Mouse (Mus musculus) hindlimb bud, embryonic 11.5 days (tissue): ENCODE data around the gene Alg1.
A peak's percentile ranks its signal among the peaks of the same experiment; 100 is the strongest.

Experiments used
- DNase-seq: peaks from one replicate; pipeline ENCODE4 v3.0.0-alpha.2; 2012; ENCODE audit warnings: low read depth, low spot score; ENCODE audit errors: extremely low spot score

The Alg1 gene

GRCm38 (mm10) chr16:5232982-5233381 lies 439 bp upstream of the Alg1 start:
- no peak for DNase-seq

DNA sequence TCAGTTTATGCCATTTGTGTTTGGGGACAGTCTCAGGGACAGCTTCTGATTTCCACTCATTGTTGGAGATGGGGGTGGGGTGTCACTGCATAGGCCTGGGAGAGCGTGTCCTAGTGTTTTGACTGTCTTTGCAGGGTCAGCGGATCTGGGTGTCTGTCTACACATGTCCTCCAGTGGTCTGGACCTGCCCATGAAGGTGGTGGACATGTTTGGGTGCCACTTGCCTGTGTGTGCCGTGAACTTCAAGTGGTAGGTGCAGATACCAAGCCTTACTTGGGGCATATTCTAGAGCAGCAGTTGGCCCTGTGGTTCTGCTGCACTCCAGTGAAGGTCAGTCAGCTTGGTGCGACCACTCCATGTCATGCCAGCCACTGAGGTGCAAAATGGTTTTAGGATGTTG lies 8.9 kb downstream of the Alg1 start:
- no peak for DNase-seq

DNA sequence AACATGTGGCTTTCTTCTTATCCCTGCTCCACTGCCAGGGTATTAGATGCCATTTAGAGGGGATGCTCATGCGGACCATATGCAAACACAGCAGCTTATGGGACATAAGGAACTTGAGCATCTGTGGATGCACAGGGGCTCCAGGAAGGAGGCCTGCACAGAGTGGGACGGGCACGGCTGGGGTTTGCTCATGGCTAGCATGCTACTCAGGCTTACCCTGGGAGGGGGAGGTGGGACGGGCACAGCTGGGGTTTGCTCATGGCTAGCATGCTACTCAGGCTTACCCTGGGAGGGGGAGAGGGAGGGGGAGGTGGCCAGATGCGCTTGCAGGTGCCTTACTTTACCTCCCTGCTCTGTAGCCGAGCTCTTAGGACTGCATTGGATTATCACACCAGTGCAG lies 9.5 kb downstream of the Alg1 start:
- no peak for DNase-seq

- DNase-seq: no peak
These were observed 11.0 kb downstream of the Alg1 start for GRCm38 (mm10) chr16:5244411-5244810.

GRCm38 (mm10) chr16:5250891-5251290 lies 17.5 kb downstream of the Alg1 start:
- no peak for DNase-seq

DNA sequence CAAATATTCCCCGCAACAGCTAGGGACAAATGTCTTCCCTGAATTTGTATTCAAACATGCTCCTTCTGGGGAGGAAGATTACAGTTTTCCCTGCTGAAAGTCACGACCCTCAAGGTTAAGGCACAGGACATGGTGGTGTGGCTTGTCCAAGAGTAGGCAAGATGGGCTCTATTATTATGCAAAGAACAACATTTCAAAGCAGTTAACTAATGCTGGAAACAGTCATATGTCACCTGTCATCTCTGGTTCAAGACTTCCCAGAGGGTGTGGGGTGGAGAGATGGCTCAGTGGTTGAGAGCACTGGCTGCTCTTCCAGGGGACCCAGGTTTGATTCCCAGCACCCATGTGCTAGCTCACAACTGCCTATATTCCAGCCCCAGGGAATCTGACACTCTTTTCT lies 18.8 kb downstream of the Alg1 start:
- DNase-seq: no peak

- peak; percentile 70 for DNase-seq
These were observed 21.1 kb downstream of the Alg1 start for GRCm38 (mm10) chr16:5254346-5255025.

DNA sequence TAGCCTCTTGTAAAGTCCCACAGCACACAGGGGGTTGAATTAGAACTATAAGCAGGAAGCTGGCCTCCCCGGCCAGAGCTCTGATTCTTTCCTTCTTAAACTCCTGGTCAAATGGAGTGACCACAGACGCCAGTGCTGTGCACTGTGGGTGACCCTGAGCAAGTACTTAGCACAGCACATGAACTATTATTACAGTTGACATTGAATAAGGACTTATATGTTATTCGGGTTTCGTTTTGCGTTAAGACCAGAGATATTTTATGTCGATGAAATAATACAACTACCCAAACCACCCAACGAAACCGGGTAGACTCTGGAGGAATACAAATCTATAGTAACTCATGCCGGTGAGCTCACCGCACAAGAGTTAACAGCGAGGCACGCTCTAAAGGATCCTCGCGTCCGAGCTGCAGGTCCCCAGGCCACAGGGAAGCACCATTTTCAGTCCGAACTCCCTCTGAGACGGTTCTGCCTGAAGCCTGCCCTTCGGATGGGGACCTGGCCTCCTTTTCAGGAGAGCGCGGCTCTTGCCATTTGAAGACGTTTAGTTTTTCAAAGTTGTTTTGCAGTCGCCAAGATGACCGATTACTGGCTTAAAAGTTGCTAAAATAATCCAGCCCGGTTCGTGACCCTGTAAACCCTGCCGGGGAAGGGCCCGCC lies 21.8 kb downstream of the Alg1 start:
- no peak for DNase-seq

DNA sequence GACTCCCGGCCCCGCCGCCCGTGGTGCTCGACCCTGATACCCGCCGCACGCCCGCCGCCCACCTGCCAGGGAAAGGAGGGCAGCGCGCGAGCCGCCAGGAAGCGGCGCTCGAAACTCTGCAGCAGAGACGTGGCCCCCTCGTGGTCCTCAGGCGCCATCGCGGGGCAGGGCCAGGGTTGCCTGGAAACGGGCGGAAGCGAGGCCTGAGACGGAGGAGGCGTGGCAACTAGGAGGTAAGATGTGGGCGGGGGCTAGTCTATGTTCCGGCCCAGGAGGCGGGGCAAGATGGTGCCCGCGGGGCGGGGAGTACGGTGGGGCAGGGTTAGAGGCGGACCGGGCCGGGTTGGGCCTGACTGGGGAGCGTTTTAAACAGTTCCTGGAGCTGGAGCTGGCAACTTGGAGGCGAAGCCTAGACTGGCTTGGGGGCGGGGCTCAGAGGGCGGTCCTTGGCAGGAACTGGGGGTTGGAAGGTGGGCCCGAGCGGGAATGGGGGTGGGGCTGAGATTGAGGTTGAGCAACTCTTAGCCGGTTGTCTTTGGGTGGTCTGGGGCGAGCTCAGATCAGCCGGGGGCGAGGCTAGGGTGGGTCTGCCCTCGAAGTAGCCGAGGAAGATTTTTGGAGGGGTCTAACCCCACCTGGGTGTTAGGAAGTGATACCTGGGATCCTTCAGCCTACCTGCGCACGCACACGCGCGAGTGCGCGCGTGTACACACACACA lies 22.5 kb downstream of the Alg1 start, which contains the start of gene Eef2kmt:
Eef2kmt (minus strand) TSS at position 205 of the 718 bp plus-strand sequence.
- peak; percentile 87 for DNase-seq

- DNase-seq: peak; percentile 20
These were observed 29.7 kb downstream of the Alg1 start for GRCm38 (mm10) chr16:5263156-5263555.

DNA sequence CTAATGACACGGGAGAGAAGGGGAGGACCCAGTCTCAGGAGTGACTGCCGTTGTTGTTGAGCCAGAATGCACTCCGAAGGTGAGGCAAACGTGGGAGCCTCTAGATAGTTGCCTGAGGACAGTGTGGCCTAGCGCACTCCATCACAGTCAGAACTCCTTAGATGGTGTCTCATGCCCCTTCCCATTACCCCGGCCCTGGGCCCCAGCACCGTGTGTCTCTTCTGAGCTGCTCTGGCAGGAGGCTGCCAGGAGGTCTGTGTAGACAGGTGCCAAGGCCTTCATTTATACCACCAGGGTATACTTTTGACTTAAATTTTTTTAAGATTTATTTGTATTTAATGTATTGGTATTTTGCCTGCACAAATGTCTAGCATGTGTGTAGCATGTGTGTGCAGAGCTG lies 30.5 kb downstream of the Alg1 start:
- DNase-seq: no peak

- no peak for DNase-seq
These were observed 38.1 kb downstream of the Alg1 start for GRCm38 (mm10) chr16:5271411-5272035.

DNA sequence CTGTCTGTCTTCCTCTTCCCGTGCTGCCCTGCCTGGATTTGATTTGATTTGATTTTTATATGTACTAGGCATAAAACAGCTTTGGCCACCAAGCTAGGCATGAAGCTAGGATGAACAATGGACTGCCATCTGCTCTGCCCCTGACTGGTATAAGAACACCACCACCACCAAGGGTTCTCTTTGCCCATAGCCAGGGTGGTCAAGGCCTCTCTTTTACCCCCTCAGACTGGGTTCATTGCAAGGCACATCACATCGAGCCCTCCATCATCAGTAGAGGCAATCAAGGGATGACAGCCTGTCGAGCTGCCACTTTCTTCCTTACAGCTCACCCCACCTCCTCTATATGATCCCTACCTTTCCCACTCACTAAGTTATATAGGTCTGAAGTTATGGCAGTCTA lies 39.0 kb downstream of the Alg1 start:
- no peak for DNase-seq

GRCm38 (mm10) chr16:5279571-5280222 lies 46.3 kb downstream of the Alg1 start:
- no peak for DNase-seq

- no peak for DNase-seq
These were observed 49.3 kb downstream of the Alg1 start for GRCm38 (mm10) chr16:5282686-5283085.

GRCm38 (mm10) chr16:5285376-5285775 lies 52.0 kb downstream of the Alg1 start:
- DNase-seq: no peak
